Mouse (Mus musculus) thymus, postnatal 36 days (tissue): ENCODE results near the gene Parp3.

Experiments used
- DNase-seq, 2 experiments: peaks; one replicate each; pipeline ENCODE4 v3.0.0; 2022; ENCODE audit warnings: mixed read lengths in 2 of 2

Gene Parp3

GRCm38 (mm10) chr9:106421033-106421864, 55.5 kb downstream of the Parp3 start:
- no peak for DNase-seq

- no peak for DNase-seq
These were observed 56.1 kb downstream of the Parp3 start for GRCm38 (mm10) chr9:106420608-106421007.
